Mouse (Mus musculus) heart, adult 2 months (tissue): ENCODE results near the gene Prr15l.

Experiments
- EP300 ChIP-seq: fragments of 200-500 bp; IDR thresholded peaks from 2 replicates; pipeline ENCODE4 v1.6.1; 2011; ENCODE audit warnings: low read depth, low read length, control low read depth; ENCODE audit not compliant: insufficient read depth
- POLR2A ChIP-seq: fragments of 200-500 bp; IDR thresholded peaks from 2 replicates; pipeline ENCODE4 v1.6.1; 2011; ENCODE audit warnings: mild to moderate bottlenecking, low read depth, low read length, control low read depth; ENCODE audit not compliant: insufficient read depth

DNA sequence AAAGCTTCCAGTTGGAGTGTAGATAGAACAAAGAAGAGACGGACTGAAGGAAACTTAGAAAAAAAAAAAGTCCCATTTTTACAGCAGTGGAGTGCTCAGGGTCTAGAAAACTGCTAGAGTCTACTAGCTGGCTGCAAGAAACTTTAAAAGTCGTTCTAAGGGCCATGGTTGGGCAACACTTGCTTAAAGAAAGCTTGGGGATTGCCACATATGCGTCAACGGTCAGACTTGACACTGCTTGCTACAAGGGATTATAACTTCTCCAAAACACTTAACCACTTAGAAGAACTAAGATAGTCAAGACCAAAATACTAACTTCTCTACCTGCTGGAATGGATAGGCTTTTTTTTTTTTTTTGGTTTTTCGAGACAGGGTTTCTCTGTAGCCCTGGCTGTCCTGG is 46.9 kb downstream of the Prr15l start:
- TF ChIP-seq EP300 (no peak), POLR2A (no peak)
